Mouse (Mus musculus): Measurements from ENCODE around the gene Smyd1.

DNA sequence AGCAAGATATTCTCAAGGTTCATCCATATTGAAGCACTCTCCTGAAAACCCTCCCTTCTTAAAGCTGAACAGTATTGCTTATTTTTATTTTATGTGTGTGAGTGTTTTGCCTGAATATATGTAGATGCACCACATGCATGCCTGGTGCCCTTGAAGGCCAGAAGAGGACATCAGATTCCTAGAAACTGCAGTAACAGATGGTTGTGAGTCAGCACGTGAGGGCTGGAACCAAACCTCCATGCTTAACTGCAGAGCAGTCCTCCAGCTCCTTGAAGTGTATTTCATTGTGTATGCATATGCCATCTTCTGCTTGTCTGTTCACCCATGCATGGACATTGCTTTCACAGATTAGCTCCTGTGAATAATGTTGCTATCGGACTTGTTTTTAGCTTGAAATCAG is 42.0 kb upstream of the Smyd1 start:
- TF ChIP-seq CTCF (IDR thresholded peaks at IDR 0.05; ENCODE audit: insufficient read depth, low read depth, low read length) (no peak), POLR2A (IDR thresholded peaks at IDR 0.05; ENCODE audit: insufficient read depth, low read depth, low read length) (no peak)
